Mouse (Mus musculus) neural tube, embryonic 13.5 days (tissue): ENCODE results near the gene Slc31a2. TPM values are rescaled to one million over a fixed set of nuclear protein-coding genes. Genes with fewer than 3 reads are reported as not detected.
"Not testable (repeated sequence)": the region's sequence is repeated elsewhere in the genome, so short reads cannot be mapped to it uniquely, and the experiment has no call there.

ENCODE experiments used
- ATAC-seq: fragments of 200-750 bp; cut with Nextera tagmentation; 2 replicates; pipeline ENCODE4 v1.8.0; 2017; ENCODE audit warnings: low read depth, mild to moderate bottlenecking, moderate TSS enrichment, moderate library complexity
- H3K27ac ChIP-seq: fragments of 300-500 bp; sonication (generic); replicated peaks from 2 replicates; pipeline ENCODE4 v1.5.1; 2015; ENCODE audit warnings: moderate library complexity, mild to moderate bottlenecking, inconsistent platforms
- H3K27me3 ChIP-seq: fragments of 300-500 bp; sonication (generic); 2 replicates; pipeline ENCODE4 v1.6.1; 2015; ENCODE audit warnings: mild to moderate bottlenecking, inconsistent platforms
- H3K36me3 ChIP-seq: fragments of 300-500 bp; sonication (generic); 2 replicates; pipeline ENCODE4 v1.6.1; 2015; ENCODE audit warnings: mild to moderate bottlenecking, inconsistent platforms
- H3K4me1 ChIP-seq: fragments of 300-500 bp; sonication (generic); replicated peaks from 2 replicates; pipeline ENCODE4 v1.6.1; 2015; ENCODE audit warnings: inconsistent platforms
- H3K4me2 ChIP-seq: fragments of 300-500 bp; sonication (generic); 2 replicates; pipeline ENCODE4 v1.6.1; 2015; ENCODE audit warnings: inconsistent platforms, mild to moderate bottlenecking, moderate library complexity
- H3K4me3 ChIP-seq: fragments of 300-500 bp; sonication (generic); 2 replicates; pipeline ENCODE4 v1.5.1; 2015; ENCODE audit warnings: mild to moderate bottlenecking, inconsistent platforms
- H3K9ac ChIP-seq: fragments of 300-500 bp; sonication (generic); 2 replicates; pipeline ENCODE4 v1.6.1; 2015; ENCODE audit warnings: moderate library complexity, mild to moderate bottlenecking, inconsistent platforms
- H3K9me3 ChIP-seq: fragments of 300-500 bp; sonication (generic); 2 replicates; pipeline ENCODE4 v1.6.1; 2016; ENCODE audit warnings: inconsistent platforms
- WGBS: fragments of 180-500 bp; shearing (Covaris S2); methylation state at CpG from one replicate; pipeline ENCODE4 v1.1.7; 2015; 5-methylcytosine and 5-hydroxymethylcytosine counted together
- polyA plus RNA-seq: library from polyadenylated mRNA; unstranded; fragments of >200 nt; fragmentation: Nextera tagmentation; extraction: Ambion mirVana; gene quantifications from 2 replicates; pipeline ENCODE4 v1.2.1, GENCODE M21; 2015

The Slc31a2 gene
- polyA plus RNA-seq, 1 experiment from 2014 or later = 18.1 TPM

GRCm38 (mm10) chr4:62263133-62263844, 927 bp downstream of the Slc31a2 start:
- Histone ChIP-seq H3K9ac (no peak overlapping the region), H3K9me3 (no peaks in the 10 kb centered on the region), H3K27ac (no peak overlapping the region), H3K4me2 (no peak overlapping the region), H3K36me3 (no peaks in the 10 kb centered on the region), H3K4me3 (no peak overlapping the region), H3K4me1 (no peaks in the 10 kb centered on the region), H3K27me3 (no peaks in the 10 kb centered on the region)
- ATAC-seq = no peak
- 34% methylated on average over 7 of the region's 7 CpGs for WGBS

- no peak overlapping the region for H3K27ac ChIP-seq
- no peak overlapping the region for H3K9ac ChIP-seq
- H3K9me3 ChIP-seq = no peaks in the 10 kb centered on the region
- H3K27me3 ChIP-seq = no peaks in the 10 kb centered on the region
- H3K4me3 ChIP-seq = no peak overlapping the region
- H3K4me2 ChIP-seq = no peak overlapping the region
- ATAC-seq = no peak
- no peaks in the 10 kb centered on the region for H3K36me3 ChIP-seq
- H3K4me1 ChIP-seq = no peaks in the 10 kb centered on the region
- 56% methylated on average over 10 of the region's 10 CpGs for WGBS
These were observed 2.9 kb downstream of the Slc31a2 start for GRCm38 (mm10) chr4:62265154-62265836.

GRCm38 (mm10) chr4:62266016-62266415, 3.7 kb downstream of the Slc31a2 start:
- H3K27me3 ChIP-seq, H3K4me1 ChIP-seq, H3K36me3 ChIP-seq, ATAC-seq, H3K4me3 ChIP-seq, H3K4me2 ChIP-seq, H3K9me3 ChIP-seq, H3K27ac ChIP-seq, H3K9ac ChIP-seq: not testable (repeated sequence)
- WGBS = 84% methylated on average over 7 of the region's 7 CpGs

GRCm38 (mm10) chr4:62267101-62267500, 4.7 kb downstream of the Slc31a2 start:
- Histone ChIP-seq H3K4me3 (no peak overlapping the region), H3K9ac (no peak overlapping the region), H3K4me1 (no peaks in the 10 kb centered on the region), H3K27me3 (no peaks in the 10 kb centered on the region), H3K36me3 (no peaks in the 10 kb centered on the region), H3K9me3 (no peaks in the 10 kb centered on the region), H3K4me2 (no peak overlapping the region), H3K27ac (no peak overlapping the region)
- WGBS = 81% methylated on average over 10 of the region's 10 CpGs
- ATAC-seq = no peak

GRCm38 (mm10) chr4:62272696-62273095, 10.3 kb downstream of the Slc31a2 start:
- Histone ChIP-seq H3K36me3 (no peaks in the 10 kb centered on the region), H3K4me3 (no peak overlapping the region), H3K9me3 (no peaks in the 10 kb centered on the region), H3K4me1 (peaks cover 9% of the 10 kb centered on the region), H3K9ac (no peak overlapping the region), H3K27me3 (no peaks in the 10 kb centered on the region), H3K4me2 (no peak overlapping the region), H3K27ac (no peak overlapping the region)
- ATAC-seq = no peak
- WGBS = 92% methylated on average over 10 of the region's 10 CpGs

GRCm38 (mm10) chr4:62273916-62274315, 11.6 kb downstream of the Slc31a2 start:
- Histone ChIP-seq H3K27me3 (no peaks in the 10 kb centered on the region), H3K9ac (no peak overlapping the region), H3K4me1 (peaks cover 9% of the 10 kb centered on the region), H3K4me2 (no peak overlapping the region), H3K9me3 (no peaks in the 10 kb centered on the region), H3K36me3 (no peaks in the 10 kb centered on the region), H3K4me3 (no peak overlapping the region), H3K27ac (no peak overlapping the region)
- ATAC-seq = no peak
- WGBS = 79% methylated on average over 10 of the region's 10 CpGs

GRCm38 (mm10) chr4:62274841-62275536, 12.6 kb downstream of the Slc31a2 start:
- ATAC-seq = peak; percentile 79
- Histone ChIP-seq H3K4me3 (no peak overlapping the region), H3K27ac (peak overlapping the region; percentile 59; the same call in 1 of the 2 replicates), H3K4me1 (peaks cover 9% of the 10 kb centered on the region), H3K9me3 (no peaks in the 10 kb centered on the region), H3K27me3 (no peaks in the 10 kb centered on the region), H3K36me3 (no peaks in the 10 kb centered on the region), H3K9ac (peak overlapping the region; percentile 22; the same call in 1 of the 2 replicates), H3K4me2 (0 out of 2 replicates have a peak overlapping the region, but pooled peaks have one; percentile 9)
- WGBS = 7% methylated on average over 12 of the region's 12 CpGs

- H3K9ac ChIP-seq = no peak overlapping the region
- peaks cover 9% of the 10 kb centered on the region for H3K4me1 ChIP-seq
- ATAC-seq = no peak
- no peaks in the 10 kb centered on the region for H3K36me3 ChIP-seq
- no peaks in the 10 kb centered on the region for H3K27me3 ChIP-seq
- no peak overlapping the region for H3K4me2 ChIP-seq
- H3K4me3 ChIP-seq = no peak overlapping the region
- WGBS = 91% methylated on average over 10 of the region's 10 CpGs
- H3K9me3 ChIP-seq = no peaks in the 10 kb centered on the region
- H3K27ac ChIP-seq = no peak overlapping the region
These were observed 14.3 kb downstream of the Slc31a2 start for GRCm38 (mm10) chr4:62276642-62277041.

GRCm38 (mm10) chr4:62277222-62277621, 14.9 kb downstream of the Slc31a2 start:
- no peak overlapping the region for H3K27ac ChIP-seq
- H3K27me3 ChIP-seq = no peaks in the 10 kb centered on the region
- H3K9me3 ChIP-seq = no peaks in the 10 kb centered on the region
- no peak overlapping the region for H3K9ac ChIP-seq
- no peak overlapping the region for H3K4me2 ChIP-seq
- WGBS = 67% methylated on average over 3 of the region's 3 CpGs
- no peaks in the 10 kb centered on the region for H3K36me3 ChIP-seq
- no peak overlapping the region for H3K4me3 ChIP-seq
- no peak for ATAC-seq
- H3K4me1 ChIP-seq = peaks cover 9% of the 10 kb centered on the region

GRCm38 (mm10) chr4:62278081-62278480, 15.7 kb downstream of the Slc31a2 start:
- Histone ChIP-seq H3K4me3 (no peak overlapping the region), H3K27ac (no peak overlapping the region), H3K9me3 (no peaks in the 10 kb centered on the region), H3K4me2 (no peak overlapping the region), H3K27me3 (no peaks in the 10 kb centered on the region), H3K36me3 (no peaks in the 10 kb centered on the region), H3K9ac (no peak overlapping the region), H3K4me1 (peaks cover 9% of the 10 kb centered on the region)
- WGBS = 50% methylated on average over 4 of the region's 4 CpGs
- no peak for ATAC-seq

- no peak overlapping the region for H3K9ac ChIP-seq
- ATAC-seq = no peak
- no peaks in the 10 kb centered on the region for H3K36me3 ChIP-seq
- H3K9me3 ChIP-seq = no peaks in the 10 kb centered on the region
- no peaks in the 10 kb centered on the region for H3K27me3 ChIP-seq
- H3K4me2 ChIP-seq = no peak overlapping the region
- no peak overlapping the region for H3K27ac ChIP-seq
- peaks cover 4% of the 10 kb centered on the region; the same call in 1 of the 2 replicates for H3K4me1 ChIP-seq
- 60% methylated on average over 5 of the region's 5 CpGs for WGBS
- H3K4me3 ChIP-seq = no peak overlapping the region
These were observed 19.0 kb downstream of the Slc31a2 start for GRCm38 (mm10) chr4:62281319-62281718.

- Histone ChIP-seq H3K4me1 (peaks cover 16% of the 10 kb centered on the region), H3K4me3 (no peak overlapping the region), H3K36me3 (no peaks in the 10 kb centered on the region), H3K27ac (no peak overlapping the region), H3K9me3 (no peaks in the 10 kb centered on the region), H3K9ac (no peak overlapping the region), H3K4me2 (no peak overlapping the region), H3K27me3 (no peaks in the 10 kb centered on the region)
- WGBS = 89% methylated on average over 7 of the region's 7 CpGs
- no peak for ATAC-seq
These were observed 20.6 kb downstream of the Slc31a2 start for GRCm38 (mm10) chr4:62282969-62283368.
